Mouse (Mus musculus): ENCODE measurements at regions not wholly inside any gene's neighbourhood (a gene's known extent, or its start where the extent isn't known, plus 50 kb on each side); places are given as distances from the start of the nearest gene placed in this dataset.
A peak's percentile ranks its signal among the peaks of the same experiment; 100 is the strongest.

DNA sequence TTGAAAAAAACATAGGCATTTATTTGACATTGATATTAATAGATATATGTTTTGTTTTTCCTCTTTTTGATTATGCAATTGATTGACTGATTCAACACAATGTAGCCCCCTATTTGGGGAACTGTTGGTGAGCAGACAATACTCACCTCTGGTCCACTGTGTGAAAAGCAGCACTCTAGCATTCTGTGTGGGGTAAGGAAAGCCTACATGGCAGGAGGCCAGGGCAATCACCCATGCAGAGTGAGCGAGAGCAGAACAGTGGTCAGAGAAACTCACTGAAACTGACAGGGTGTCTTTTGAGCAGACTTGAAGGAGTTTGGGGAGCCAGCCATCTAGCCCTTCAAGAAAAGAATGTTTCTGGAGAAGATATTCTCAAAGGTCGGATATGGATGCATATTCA, 73.2 kb upstream of the Azi2 start:
- DNase-seq (ENCODE audit: low read depth), result no peak

- DNase-seq (ENCODE audit: low read depth), result peak; percentile 61
Observed at GRCm38 (mm10) chr9:117966326-117966989, 73.8 kb upstream of the Azi2 start.

DNA sequence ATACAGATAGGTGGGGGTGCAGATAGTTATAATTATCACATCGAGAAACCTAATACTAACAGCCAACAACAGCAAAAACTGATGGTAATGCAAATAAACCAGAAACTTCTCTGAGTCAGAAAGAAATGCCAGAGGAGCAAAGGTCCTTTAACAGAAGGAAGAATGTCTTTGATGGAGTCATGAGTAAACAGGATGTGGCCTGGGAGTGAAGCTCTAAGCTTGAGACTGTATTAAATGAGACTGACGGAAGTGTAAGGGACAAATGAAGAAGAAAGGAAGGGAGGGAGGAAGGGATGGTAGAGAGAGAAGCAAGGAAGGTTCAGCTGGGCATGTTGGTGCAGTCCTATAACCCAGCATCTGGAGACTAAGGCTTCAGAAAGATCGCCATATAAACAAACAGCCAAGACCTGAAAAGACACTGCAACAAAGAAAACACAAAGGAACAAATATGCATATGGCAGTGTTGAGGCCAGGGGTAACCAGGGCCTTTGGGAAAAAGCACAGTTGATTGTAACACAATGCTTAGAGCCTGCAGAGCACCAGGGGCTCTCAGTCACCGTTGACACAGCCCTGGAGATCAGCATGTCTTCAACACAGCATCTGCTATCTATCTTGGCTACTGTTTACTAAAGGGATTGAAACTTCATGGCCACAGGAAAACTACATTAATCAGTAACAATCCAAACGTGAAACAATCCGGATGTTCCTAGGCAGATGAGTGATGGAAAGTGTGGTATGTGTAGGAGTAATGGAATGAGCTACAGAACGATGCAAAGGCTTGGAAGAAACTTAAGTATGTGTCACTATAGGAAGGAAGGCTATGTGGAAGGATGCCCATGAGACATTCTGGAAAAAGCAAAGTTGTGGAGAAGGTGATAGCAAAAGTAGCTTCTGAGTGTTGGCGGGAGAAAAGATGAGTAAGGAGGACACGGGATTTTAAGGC, 77.9 kb upstream of the Azi2 start:
- peak; percentile 13 for DNase-seq (ENCODE audit: low read depth)

GRCm38 (mm10) chr9:117959845-117960244, 80.5 kb upstream of the Azi2 start:
- no peak for DNase-seq (ENCODE audit: low read depth)

DNA sequence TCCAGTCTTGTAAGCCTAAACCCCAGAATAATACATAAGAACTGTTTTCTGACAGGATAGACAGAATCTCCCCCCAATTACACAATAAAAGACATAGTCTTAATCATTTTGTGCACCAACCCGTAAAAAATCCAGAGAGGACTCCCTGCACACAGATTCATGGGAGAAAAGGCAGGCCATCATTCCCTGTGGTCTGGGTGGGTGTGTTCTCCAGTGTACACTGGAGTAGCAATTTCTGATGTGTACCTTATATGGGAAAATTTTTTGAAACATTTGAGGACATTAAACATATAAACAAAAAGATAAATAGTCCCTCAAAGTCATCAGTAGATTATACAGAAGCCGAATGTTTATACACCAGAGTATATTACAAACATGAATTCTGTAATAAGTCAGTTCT, 83.1 kb upstream of the Azi2 start:
- no peak for DNase-seq (ENCODE audit: low read depth)

GRCm38 (mm10) chr9:117956691-117957090, 83.6 kb upstream of the Azi2 start:
- no peak for DNase-seq (ENCODE audit: low read depth)

GRCm38 (mm10) chr9:117927466-117927847, 112.8 kb upstream of the Azi2 start:
- DNase-seq (ENCODE audit: low read depth), result peak; percentile 63

DNA sequence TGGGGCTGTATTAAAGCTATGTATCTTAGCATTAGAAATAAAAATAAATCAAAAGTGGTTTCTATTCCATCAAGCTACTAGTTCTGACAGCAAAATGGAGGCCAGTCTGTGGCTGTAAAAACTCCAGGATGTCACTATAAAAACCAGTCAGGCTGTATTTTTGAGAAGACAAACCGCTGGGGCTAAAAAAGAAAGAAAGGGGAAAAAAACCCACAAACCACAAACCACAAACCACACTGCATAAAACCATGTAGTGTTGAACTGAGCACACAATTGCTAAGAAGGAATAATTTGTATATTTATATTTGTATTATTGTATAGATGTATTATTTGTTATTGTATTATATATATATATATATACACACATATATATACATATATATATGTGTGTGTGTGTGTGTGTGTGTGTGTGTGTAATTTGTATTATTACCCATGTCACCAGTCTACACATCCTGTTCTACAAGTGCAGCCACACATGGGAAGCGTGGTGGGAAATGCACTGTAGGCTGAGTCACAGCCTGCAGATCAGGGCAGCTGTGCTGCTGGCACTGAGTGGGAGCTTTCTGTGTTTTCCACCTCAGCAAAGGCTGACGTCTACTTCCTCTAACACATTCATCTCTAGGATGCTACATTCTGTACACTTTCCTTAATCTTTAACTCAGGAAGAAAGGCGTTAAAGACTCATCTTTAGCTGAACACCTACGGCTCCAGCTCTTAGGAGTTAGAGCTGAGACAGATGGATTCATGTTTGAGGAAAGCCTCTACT, 113.4 kb upstream of the Azi2 start:
- peak; percentile 94 for DNase-seq (ENCODE audit: low read depth)

DNA sequence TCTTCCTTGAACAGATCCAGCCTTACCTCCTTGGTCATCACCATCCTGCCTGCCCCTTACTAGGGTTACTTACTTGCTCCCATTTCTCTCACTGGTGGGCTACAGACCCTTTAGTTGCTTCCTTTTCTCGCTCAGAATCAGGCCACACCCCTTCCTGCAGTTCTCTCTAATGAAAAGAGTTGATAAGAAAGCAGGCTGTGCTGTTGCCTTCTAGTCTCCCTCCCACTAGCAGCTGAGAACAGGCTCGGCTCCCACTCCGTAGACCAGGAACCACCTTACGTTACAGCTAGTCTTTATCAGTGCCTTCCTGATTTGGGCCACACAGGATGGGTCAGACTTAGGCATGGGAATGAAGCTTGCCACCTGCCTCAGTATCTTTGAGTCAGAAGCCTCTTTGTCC, 117.3 kb upstream of the Azi2 start:
- no peak for DNase-seq (ENCODE audit: low read depth)

DNA sequence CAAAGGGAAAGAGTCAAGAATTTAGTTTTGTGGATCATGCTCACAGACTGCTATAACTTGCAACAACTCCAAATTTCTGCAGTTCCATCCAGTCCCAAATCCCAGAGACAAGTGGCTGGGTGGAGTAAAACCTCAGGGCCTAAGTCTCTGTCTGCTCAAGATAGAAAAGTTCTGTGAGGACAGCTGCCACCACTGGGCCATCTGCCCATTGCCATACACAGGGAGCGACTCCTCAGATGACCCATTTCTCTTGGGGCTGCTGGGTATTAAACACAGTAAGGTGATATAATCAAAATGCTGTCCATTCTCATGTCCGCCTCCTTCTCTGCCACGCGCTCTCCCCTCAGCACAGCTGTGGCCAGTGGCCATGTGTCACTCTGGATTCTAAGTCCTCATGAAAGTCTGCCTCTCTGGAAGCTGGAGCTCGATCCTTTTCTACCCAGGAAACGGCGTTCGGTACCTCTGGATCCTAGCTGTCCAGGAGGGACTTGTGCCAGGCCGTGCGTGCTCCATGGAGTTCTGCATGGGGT, 132.3 kb upstream of the Azi2 start:
- DNase-seq (ENCODE audit: low read depth), result no peak

- no peak for DNase-seq (ENCODE audit: low read depth)
Observed at GRCm38 (mm10) chr9:117905045-117905747, 135.1 kb upstream of the Azi2 start.

GRCm38 (mm10) chr9:117904621-117905020, 135.7 kb upstream of the Azi2 start:
- DNase-seq (ENCODE audit: low read depth), result no peak

DNA sequence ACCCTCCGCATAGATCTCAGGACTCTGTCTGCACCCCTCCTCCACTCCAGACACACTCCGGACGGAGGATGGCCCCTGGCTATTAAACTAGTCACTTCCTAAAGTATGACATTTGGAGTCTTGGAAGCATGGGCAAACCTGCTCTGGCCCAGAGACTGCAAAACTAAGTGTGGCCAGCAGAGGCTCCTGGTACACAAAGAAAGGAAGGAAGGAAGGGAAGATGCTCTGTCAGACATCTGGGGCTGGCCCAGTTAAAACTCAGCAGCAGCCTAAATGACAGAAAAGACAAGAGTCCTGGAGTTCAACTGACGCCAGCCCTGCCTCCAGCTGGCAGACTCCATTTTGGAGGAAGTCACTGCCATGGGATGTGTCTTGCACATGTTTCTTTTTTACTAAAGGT, 137.3 kb upstream of the Azi2 start:
- DNase-seq (ENCODE audit: low read depth), result peak; percentile 67

DNA sequence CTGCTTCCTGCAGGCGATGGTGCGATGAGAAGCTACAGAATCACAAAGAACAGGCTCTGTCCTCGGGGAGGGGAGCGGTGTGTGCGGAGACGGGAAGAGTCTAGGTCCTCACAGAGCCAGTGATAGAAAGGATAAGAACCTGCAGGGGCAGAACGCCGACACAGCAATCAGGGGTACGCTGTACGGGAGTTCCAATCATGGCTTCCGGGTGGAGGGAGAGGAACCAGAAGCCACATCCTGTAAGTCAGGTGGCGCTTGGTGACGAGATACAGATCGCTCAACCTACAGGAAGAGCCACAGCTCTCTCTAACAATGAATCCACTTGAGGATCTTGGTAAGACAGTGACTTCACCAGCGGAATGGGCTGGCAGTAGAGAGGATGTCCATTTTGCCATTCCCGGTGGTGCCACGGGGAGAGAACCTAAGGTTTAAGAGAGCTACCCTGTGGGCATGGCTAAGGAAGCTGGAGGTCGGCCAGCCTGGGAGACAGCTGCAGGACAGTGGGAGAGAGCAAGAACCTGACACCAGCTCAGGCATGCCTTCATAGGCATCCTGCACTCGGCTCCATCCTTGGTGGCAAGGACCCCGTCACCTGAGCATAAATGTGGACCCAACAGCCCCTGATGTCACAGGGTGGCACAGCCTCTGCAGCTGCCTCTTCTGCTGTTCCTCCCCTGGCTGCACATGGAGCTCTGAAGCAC, 137.9 kb upstream of the Azi2 start:
- peak; percentile 63 for DNase-seq (ENCODE audit: low read depth)

DNA sequence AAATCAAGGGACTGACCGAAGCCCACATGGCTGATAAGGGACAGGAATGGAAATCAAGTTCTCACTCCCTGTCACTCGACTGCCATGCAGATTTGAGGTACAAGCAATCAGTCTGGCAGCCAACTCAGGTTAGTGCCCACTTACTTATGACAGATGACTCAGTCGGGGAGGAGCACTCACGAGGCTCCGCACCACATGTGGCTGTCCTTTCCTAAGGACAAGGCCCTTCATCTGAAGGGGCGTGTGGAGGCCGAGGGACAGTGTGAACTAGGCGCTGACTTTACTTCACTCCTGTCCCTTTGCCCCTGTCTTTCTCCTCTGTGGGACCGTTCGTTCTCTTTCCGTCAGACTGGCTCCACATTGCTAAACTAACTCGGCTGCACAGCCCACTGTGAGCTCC, 139.7 kb upstream of the Azi2 start:
- no peak for DNase-seq (ENCODE audit: low read depth)

GRCm38 (mm10) chr9:117896517-117896916, 143.8 kb upstream of the Azi2 start:
- peak; percentile 63 for DNase-seq (ENCODE audit: low read depth)

- DNase-seq (ENCODE audit: low read depth), result peak; percentile 78
Observed at GRCm38 (mm10) chr9:117892601-117893000, 147.7 kb upstream of the Azi2 start.

- no peak for DNase-seq (ENCODE audit: low read depth)
Observed at GRCm38 (mm10) chr9:117873172-117873571, 167.1 kb upstream of the Azi2 start.

DNA sequence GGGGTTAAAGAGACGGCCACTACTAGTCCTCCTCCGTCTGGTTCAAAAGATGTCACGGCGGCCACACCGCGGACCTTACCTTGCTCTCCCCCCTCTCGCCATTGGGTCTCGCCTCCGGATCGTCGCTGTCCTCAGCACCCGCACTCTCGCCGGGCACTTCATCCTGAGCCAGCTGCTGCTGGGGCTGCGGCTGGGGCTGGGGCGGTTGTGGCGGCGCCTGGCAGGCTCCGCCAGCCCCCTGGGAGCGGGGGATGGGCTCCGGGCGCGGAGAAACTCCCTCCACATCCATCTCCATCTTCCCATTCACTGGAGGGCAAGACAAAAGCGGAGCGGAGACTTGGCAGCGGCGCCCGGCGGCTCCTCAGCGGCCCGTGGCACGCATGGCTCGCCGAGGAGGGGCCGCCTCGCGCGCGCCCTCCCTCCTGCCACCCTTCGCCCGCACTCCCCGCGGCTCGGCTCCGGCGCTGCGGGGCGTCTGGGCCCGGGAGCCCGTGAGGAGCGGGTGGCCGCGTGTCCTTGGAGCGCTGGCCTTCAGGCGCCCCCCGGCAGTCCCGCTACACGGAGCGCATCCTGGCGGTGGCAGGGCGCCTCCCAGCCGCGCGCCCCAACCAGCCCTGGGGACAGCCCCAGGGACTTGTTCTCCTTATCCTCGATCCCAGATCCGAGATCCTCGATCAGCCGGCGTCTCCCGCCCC, 167.8 kb upstream of the Azi2 start:
- no peak for DNase-seq (ENCODE audit: low read depth)

- DNase-seq (ENCODE audit: low read depth), result no peak
Observed at GRCm38 (mm10) chr9:117872021-117872386, 168.3 kb upstream of the Azi2 start.

DNA sequence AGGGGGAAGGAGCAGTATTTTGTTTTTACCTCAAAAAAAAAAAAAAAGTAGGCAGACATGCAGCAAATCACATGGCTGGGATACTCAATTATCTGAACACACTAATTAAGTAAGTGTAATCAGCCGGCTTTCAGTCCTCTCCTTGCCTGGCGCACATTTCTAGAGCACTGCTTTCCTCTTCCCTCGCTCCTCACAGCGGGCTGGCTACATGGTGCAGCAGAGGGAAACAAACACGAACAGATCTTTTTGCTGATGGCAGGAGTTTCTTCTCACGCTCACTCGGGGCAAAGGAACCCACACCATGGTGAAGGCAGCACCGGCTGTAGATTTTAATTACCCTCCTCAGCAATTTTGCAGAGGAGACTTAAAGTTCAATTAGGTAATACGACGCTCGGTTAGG, 169.7 kb upstream of the Azi2 start:
- no peak for DNase-seq (ENCODE audit: low read depth)

Measured in 416B (cell line).